Mouse (Mus musculus) spleen, adult 18-20 months (tissue): ENCODE results near the gene Flrt1.

Experiments
- DNase-seq, 2 experiments: peaks; one replicate each; pipeline ENCODE4 v3.0.0; 2022; ENCODE audit warnings: mixed read lengths in 2 of 2

Flrt1 gene

GRCm38 (mm10) chr19:7105544-7105943, at the start of gene Flrt1:
Gene Flrt1 (minus strand): TSS chr19:7105729.
- DNase-seq = no peak

GRCm38 (mm10) chr19:7155196-7155595, 49.7 kb upstream of the Flrt1 start:
- no peak for DNase-seq

GRCm38 (mm10) chr19:7153232-7153631, 47.7 kb upstream of the Flrt1 start:
- no peak for DNase-seq

- DNase-seq = no peak
Observed at GRCm38 (mm10) chr19:7151927-7152653, 46.6 kb upstream of the Flrt1 start.

GRCm38 (mm10) chr19:7151300-7151926, 45.9 kb upstream of the Flrt1 start:
- no peak for DNase-seq

- no peak for DNase-seq
Observed at GRCm38 (mm10) chr19:7149158-7149685, 43.7 kb upstream of the Flrt1 start.

- no peak for DNase-seq
Observed at GRCm38 (mm10) chr19:7148541-7149085, 43.1 kb upstream of the Flrt1 start.

GRCm38 (mm10) chr19:7148096-7148495, 42.6 kb upstream of the Flrt1 start:
- DNase-seq = no peak

- no peak for DNase-seq
Observed at GRCm38 (mm10) chr19:7146376-7146775, 40.8 kb upstream of the Flrt1 start.

- DNase-seq = no peak
Observed at GRCm38 (mm10) chr19:7144458-7144857, 38.9 kb upstream of the Flrt1 start.

- peak; percentile 19 to 30 for DNase-seq
Observed at GRCm38 (mm10) chr19:7143854-7144253, 38.3 kb upstream of the Flrt1 start.

- DNase-seq = no peak
Observed at GRCm38 (mm10) chr19:7142207-7142915, 36.8 kb upstream of the Flrt1 start.

GRCm38 (mm10) chr19:7140856-7141421, 35.4 kb upstream of the Flrt1 start:
- DNase-seq = no peak

GRCm38 (mm10) chr19:7140373-7140772, 34.8 kb upstream of the Flrt1 start:
- DNase-seq = no peak

GRCm38 (mm10) chr19:7139321-7139720, 33.8 kb upstream of the Flrt1 start:
- DNase-seq = no peak

GRCm38 (mm10) chr19:7138327-7138726, 32.8 kb upstream of the Flrt1 start:
- no peak for DNase-seq

- DNase-seq = no peak
Observed at GRCm38 (mm10) chr19:7136714-7137498, 31.4 kb upstream of the Flrt1 start.

- no peak for DNase-seq
Observed at GRCm38 (mm10) chr19:7136016-7136415, 30.5 kb upstream of the Flrt1 start.

- DNase-seq = no peak
Observed at GRCm38 (mm10) chr19:7135525-7135924, 30.0 kb upstream of the Flrt1 start.

- DNase-seq = no peak
Observed at GRCm38 (mm10) chr19:7134631-7135091, 29.1 kb upstream of the Flrt1 start.

- DNase-seq = no peak
Observed at GRCm38 (mm10) chr19:7133436-7133835, 27.9 kb upstream of the Flrt1 start.

GRCm38 (mm10) chr19:7130317-7130716, 24.8 kb upstream of the Flrt1 start:
- no peak for DNase-seq
